Mouse (Mus musculus): ENCODE results near the gene Ccdc6. TPM values are rescaled to one million over a fixed set of nuclear protein-coding genes. Genes with fewer than 3 reads are reported as not detected.
A peak's percentile ranks its signal among the peaks of the same experiment; 100 is the strongest.

The Ccdc6 gene
- total RNA-seq, 2 experiments from 2014 or later, result 27.9 to 28.6 TPM

DNA sequence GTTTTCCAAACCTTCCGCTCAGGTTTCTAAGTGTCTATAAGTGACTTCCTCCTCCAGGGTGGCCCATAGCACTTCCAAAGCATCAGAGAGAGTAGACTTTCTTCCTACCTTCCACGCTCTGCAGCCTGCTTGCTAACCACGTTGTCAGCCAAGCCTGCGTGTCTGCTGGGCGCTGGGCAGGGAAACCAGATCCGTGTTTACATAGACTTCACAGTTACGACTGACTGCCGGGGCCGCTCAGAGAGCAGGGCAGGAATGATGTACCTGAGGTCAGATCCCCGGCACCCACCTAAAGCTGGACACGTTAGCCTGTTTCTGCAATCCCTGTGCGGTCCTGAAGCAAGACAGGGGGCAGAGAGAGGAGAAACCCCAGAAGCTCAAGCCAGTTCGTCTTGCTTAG, 71.5 kb downstream of the Ccdc6 start:
- no peak for DNase-seq

DNA sequence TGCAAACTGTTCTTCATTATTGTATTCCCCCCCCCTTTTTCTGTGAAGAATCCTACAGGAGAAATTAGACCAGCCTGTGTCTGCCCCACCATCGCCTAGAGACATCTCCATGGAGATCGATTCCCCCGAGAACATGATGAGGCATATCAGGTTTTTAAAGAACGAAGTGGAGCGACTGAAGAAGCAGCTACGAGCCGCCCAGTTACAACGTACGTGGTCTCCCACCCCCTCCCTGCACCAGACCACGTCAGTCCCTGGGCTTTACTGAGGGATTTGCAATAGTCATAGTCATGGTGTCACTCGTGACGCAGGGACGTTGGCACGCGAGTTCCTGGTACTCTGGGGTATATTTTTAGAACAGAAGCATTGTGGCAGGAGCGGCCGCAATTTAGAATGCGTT, 72.1 kb downstream of the Ccdc6 start:
- peak; percentile 45 to 59 for DNase-seq

DNA sequence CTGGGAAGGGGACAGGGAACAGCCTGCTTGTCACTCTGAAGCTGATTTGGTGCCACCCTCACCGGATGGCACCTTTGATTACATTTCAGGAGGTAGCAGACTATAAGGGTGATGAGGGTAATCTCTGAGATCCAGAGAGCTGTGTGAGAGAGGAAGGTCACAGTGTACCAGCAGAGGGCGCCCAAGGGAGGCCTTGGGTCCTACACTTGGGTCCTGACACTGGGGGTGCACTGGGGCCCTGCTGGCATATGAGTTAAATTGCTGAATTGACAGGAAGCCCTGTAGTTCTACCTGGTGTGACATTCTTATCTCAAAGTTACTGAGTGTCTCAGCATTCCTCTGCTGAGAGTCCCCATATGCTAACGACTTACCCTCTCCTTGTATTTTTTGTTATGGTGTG, 76.4 kb downstream of the Ccdc6 start:
- peak; percentile 55 to 82 for DNase-seq

DNA sequence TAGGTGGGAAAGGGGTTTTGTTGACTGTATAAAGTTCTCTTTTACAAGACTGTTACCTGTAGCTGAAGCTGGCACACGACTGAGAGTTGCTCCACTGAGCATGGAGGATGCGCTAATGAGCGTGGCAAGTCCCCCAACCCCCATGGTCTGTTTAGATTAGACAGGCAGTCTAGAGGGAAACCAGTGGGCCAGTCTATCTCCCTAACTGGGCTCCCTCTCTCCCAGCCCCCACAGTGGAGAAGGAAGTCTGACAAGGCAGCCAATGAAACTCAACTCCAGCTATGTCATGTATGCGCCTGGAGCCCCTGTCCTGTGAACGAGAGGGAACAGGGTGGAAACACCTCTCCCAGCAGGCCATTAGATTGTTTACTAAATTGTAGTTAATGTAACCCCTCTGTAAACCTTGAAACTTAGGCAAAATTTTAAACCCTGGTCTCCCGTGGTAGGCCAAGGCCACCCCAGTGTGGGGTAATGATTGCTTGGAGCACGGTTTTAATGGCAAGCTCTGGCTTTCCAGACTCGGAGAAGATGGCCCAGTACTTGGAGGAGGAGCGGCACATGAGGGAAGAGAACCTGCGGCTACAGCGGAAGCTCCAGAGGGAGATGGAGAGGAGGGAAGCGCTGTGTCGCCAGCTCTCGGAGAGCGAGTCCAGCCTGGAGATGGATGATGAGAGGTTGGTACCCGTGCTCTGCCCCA, 77.7 kb downstream of the Ccdc6 start:
- DNase-seq, result no peak

DNA sequence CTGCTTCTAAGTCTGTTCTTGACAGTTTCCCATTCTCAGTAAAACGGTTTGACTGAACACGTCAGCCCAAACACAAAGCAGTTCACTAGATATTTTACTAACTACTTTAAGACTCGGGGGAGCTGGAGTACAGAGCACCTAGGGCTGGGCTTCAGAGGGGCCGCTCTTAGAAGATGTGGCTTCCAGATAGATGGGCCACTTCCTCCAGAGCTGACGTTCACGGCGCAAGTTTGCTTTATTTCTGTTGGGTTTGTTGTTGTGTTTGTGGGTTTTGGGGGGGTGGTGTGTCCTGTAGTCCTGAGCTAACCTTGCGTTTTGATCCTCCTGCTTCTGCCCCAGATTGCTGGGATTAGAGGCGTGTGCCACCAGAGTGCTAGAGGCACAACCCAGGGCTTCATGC, 83.8 kb downstream of the Ccdc6 start:
- no peak for DNase-seq

DNA sequence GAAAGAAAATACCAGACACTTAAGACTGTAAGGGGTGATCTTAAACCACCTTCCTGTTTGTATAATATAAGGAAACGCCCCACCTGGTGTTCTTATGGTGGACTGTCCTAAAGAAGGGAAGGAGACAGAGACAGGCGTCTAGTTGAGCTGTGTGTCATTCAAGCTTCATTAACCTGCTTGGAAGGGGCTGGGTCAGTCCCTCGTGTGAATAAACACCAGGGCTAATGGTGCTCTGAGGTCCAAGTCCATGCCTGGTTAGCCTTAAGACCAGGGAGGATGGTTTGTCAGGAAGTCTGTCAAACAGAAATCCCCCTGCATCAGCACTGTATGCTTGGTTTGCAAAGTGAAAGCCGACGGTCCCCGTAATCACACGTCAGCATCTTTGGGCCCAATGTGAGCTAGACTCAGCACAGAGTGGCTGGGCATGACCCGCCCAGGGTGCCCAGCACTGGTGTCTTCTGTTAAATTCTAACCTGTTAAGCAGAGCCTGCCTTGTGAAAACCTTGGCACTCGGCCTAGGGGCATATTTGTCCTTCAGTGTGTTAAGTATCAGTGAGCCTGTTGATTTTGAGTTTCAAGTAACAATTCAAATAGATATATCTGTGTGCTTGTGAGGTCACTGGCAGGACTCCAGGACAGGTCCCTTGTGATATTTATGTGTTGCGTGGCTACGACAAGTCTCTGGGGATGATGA, 84.5 kb downstream of the Ccdc6 start:
- peak in 1 of 2 experiments; percentile 44 for DNase-seq

DNA sequence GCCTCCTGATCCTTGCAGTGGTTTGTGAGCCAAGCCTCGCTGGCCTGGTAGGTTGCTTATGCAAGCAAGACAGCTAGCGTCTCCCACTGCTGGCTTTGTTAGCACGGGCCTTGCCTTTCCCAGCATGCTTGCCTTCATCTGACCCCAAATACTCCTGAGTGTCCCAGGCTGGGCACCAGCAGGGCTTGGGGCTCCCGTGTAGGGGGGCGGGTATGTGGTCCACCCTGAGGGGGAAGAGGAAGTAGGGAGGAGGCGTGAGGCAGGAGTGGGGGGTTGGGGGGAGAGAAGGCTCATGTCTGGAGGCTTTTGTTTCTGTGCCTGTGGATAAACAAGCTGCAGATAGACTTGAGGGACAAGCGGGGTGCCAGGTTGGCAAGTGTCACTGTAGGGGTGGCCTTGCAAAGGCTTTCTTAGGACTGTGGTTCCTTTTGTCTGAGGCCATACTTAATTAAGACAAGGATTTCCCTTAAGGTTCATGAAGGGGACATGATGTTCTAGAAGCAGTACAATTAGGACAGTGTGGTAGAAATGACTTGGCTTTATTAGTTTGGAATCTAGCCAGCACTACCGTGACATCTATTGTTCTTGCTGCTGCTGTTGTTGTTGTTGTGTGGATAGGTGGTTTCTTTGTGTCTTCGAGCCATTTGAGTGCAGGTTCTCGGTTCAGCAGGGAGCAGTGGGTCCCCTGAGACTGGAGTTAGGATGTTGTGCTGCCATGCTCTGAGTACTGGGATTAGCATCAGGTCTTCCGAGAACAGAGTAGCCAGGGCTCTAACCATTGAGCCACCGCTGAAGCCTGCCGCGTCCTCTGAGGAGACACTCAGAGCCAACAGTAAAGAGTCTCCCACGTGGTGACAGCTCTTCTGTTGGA, 86.5 kb downstream of the Ccdc6 start:
- DNase-seq, result peak; percentile 57 to 66

DNA sequence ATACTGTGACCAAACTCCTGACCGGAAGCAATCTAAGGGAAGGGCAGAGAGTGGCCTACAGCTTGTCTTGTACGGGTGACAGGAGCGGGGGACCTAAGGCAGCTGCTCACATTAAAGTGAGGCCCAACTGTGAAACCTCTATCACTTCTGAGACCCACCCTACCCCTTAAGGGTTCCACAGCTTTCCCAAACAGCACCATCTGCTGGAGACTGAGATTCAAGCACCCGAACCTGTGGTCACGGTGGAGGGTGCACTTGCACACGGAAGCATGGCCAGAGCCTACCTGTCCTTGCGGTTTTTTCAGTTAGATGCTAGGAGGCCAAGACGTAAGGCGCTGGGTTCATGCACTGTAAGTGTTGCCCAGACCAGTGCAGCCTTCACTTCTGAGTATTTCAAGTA, 89.2 kb downstream of the Ccdc6 start:
- DNase-seq, result peak in 1 of 2 experiments; percentile 71

DNA sequence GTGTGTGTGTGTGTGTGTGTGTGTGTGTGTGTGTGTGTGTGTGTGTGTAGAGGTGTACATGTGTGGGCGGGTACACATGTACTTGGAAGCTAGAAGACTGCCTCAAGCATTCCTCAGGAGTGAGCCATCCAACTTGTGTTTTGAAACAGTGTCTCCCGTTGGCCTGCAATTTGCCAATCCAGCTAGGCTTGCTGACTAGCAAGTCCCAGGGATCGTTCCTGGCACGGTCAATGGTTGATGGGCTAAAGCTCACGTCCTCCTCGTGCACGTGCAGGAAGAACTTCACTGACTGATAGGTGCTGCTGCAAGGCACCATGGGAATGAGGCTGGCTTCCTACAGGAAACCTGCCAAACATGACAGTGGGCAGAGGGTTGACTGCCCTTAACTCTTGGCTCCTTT, 89.7 kb downstream of the Ccdc6 start:
- DNase-seq, result no peak

DNA sequence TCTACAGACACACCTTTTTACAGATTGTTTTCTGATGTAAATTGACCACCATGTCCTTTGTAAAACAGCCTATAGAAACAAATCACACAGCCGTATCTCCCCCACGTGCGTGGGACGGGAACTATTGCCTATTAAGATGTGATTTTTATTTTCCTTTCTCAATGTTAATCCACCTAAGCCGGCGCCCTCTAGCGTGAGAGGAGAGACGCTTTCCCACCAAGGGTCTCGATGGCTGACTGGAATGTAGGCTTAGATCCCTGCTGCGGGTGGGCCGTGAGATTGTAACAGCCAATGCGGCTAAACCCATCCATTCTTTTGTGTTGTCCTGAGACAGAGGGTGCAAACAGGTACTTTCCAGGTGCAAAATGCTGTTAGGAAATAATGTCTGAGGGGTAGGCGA, 92.9 kb downstream of the Ccdc6 start:
- DNase-seq, result no peak

DNA sequence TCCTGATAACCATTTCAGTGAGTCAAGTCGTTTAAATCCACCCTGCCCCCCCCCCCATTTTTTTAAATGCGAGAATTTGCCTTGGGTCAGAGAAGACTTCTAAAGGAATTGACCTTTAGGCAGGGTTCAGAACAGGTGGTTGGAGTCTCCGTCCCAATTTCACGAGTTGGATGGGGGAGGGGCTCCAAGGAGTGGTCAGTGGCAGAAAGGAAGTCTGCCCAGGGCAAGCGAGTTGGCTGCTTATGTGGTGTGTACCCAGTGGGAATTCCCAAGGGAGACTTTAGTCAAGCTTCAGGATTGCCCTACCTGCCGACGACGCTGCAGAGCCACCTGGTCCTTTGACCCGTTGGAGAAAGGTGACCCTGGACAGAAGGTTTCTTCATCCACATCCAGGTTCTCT, 97.4 kb downstream of the Ccdc6 start:
- DNase-seq, result no peak

DNA sequence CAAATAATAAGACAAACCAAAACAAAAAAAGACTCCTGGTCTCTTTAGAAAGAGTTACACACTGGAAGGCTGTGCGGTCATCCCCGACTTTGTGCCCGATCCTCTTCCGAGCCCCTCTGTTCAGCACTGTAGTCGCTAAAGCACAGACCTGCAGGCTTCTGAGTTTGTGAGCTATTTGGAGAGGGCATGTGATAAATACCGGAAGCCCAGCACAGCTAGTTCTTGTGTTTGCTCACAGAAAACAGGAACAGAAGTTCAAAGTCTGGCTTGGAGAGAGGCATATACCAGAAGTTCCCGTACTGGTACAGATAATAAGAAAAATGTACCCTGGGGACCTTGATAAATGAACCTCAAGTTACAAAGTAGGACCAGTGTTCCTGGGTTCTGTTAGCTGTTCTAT, 98.4 kb downstream of the Ccdc6 start:
- DNase-seq, result peak in 1 of 2 experiments; percentile 47

DNA sequence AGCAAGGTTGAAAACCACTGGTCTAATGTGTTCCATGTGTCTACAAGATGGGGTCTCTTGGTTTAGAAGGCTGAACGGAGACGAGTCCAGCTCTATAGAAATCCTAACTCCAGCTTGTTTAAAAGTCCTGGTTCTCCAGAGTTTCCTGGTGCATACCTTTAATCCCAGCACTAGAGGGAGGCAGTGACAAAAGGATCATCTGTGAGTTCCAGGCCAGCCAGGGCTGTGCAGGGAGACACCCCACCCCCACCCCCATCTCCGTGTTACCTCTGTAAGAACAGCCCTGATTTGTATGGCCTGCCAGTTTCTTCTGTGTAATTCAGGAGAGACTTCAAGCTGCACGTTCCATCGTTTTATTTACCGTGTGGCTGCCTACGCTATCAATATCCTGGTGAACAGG, 98.9 kb downstream of the Ccdc6 start:
- peak; percentile 42 to 44 for DNase-seq

DNA sequence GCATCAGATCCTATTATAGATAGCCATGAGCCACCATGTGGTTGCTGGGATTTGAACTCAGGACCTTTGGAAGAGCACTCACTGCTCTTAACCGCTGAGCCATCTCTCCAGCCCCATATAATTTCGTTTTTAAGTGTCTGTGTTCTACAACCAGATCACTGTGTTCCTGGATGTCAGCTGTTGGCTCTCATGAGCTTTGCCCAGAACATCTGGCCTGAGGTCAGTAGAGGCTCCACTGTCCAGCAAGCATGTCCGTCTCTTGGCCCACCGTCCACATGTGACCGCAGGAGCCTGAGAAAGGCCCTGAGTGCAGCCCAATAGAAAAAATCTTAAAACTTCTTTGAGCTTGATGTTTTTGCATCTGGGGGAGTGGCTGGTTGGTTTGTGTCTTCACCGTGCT, 99.7 kb downstream of the Ccdc6 start:
- DNase-seq, result peak; percentile 38 to 72

DNA sequence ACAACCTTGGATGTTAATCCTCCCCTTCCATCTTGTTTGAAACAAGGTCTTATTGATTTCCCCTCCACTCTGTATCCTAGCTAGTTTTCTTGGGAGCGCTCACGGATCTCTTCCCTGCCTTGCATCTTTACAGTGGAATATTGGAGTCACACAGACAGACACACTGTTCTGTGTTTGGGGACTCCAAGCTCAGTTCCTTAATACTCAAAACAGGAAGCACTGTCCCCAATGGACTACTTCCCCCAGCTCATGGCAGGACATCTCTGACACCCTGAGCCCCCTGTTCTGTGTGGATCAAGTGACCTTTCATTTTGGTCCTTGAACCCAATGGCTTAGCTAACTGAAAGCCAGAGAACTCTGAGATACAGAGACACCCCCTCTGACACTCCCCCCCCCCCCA, 100.7 kb downstream of the Ccdc6 start:
- DNase-seq, result peak in 1 of 2 experiments; percentile 31

DNA sequence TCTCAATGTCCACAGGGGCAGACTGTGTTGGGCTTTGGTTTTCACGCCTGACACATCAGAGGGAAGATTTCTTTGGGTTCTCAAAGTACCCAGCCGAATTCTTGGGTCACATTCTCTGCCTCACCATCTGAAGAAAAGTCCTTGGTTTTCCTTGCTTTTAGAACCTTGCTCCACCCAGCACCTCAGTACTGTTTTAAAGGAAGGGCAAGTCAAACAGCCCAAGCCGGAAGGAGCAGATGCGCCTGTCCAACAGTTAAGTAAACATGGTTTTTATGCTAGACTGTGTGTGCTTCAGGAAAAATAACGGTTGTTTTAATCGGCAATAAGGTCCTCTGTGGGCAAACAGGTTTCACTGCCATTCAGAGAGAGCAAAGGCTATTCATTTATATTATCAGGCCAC, 101.1 kb downstream of the Ccdc6 start:
- DNase-seq, result no peak

DNA sequence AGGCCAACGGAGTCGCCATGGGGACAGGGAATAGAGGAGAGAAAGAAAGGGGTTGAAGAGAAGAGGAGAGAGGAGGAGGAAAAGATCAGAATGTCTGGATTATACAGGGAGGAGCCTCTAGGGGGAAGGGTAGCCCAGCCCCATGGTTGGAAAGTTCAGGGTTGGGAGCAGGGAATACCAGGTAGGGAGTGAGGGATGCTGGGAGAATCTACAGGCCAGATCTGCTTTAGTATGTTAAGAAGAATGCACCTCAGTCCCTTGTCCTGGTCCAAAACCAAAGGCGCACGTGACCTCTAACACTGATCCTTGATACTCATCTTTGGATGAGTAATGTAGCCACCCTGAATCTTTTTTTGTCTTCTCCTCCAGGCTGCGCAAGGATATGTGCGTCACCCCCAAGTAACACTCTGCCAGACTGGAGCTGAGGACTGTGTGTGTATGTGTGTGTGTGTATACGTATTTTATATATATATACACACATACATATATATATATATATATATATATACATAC, 102.1 kb downstream of the Ccdc6 start:
- DNase-seq, result no peak

DNA sequence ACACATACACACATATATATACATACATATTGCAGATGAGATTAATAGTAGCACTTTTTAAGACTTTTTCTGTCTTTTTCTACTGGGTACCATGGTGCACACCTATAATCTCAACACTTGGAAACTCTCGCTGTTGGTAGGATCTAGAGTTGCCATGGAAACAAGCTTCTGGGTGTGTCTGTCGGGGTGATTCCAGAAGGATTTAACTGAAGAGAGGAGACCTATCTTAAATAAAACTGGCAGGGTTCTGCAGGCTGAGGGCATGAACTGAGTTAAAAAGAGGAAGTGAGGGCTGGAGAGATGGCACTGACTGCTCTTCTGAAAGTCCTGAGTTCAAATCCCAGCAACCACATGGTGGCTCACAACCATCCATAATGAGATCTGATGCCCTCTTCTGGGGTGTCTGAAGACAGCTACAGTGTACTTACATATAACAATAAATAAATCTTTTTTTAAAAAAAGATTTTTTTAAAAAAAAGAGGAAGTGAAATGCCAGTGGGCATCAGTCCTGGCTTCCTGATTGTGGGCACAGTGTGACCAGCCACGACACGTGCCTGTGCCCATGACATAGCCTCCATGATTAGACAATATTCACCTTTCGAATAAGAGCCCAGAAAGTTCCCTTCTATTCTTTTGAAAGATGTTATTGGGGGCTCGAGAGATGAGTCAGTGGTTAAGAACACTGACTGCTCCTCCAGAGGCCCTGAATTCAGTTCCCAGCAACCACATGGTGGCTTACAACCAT, 102.7 kb downstream of the Ccdc6 start:
- no peak for DNase-seq

DNA sequence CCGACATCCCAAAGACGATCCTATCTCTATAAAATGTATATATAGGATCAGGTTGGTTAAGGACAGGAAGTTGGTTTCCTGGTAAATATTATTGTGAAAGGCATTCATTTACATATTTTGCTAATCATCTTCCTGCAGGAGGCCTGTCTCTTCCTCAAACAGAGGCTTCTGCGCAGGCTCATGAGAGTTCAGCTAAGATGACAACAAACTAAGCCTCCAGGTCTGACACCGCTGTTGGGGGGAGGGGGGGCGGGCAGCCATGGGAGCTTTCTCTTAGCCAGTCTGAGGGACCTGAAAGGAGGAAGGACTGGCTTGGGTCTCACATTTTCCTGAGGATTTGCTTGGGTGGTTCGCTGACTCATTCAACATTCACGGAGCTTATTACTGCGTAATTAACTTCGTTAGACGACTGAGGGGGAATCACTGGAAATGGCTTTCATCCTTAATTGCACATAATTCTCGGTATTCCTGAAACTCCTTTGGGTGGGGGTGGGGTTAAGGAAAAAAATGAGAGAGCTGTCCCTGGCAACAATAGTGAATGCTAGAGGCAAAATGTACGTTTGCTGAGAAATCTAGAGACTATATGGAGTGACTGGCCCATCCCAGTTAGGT, 104.1 kb downstream of the Ccdc6 start:
- DNase-seq, result no peak

DNA sequence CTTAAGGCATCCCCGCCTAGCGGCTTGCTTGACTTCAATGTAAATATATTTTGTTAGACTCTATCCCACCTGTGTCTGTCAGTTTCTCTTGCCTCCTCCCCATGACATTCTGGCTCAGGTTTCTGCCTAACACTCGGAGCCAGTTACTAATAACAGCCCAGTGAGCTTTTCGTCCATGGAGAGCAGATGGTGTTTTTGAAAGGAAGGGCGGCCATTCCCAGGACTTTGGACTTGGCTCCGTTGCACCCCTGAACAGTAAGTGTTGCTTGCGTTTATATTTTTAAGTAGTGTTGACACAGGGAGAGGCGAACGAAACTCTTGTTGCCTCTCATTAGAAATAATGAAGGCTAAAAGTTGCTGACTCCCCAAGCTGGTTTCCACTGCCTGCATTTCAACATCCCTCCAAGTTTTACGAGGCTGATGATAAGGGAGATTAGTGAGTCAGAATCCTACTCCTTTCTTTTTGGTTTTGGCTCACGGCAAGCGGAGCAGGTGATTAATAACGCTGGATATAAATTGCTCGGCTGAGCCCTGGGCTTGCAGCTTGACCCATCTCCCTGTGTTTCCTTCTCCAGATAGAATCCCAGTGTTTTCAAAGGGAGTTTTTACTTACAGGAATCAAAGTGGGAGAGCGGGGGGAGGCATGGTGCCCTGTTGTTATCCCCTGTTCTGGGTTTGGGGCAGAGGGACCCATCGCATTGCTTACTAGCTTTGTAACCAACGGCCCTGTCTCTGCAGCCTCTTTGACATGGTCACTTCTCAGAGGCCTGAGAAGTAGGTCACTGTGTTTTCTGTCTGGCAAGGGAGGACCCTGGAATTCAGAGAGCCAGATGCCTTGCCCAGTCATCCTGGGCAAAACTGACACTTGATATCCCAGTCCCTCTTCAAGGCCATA, 107.8 kb downstream of the Ccdc6 start, which contains the start of gene Mrln:
Gene Mrln, plus strand, starts transcription at position 160 of the 895 bp plus-strand sequence.
- peak in 1 of 2 experiments; percentile 51 for DNase-seq
